Mouse (Mus musculus) cerebellum, adult 2 months (tissue): Measurements from ENCODE around the gene Gsdme. TPM values are rescaled to one million over a fixed set of nuclear protein-coding genes. Genes with fewer than 3 reads are reported as not detected.

ENCODE experiments used
- DNase-seq, 2 experiments: peaks; one replicate each; pipeline ENCODE4 v3.0.0; 2021
- H3K27ac ChIP-seq: fragments of 200-500 bp; 2 replicates; pipeline ENCODE4 v1.5.1; 2012; ENCODE audit warnings: low read length, control low read depth, inconsistent platforms; ENCODE audit not compliant: insufficient read depth
- H3K27me3 ChIP-seq: fragments of 200-500 bp; 2 replicates; pipeline ENCODE4 v1.6.1; 2012; ENCODE audit warnings: inconsistent platforms, mild to moderate bottlenecking, low read length, moderate library complexity; ENCODE audit not compliant: control insufficient read depth, insufficient read depth
- H3K4me1 ChIP-seq: fragments of 200-500 bp; 2 replicates; pipeline ENCODE4 v1.6.1; 2011; ENCODE audit warnings: low read length; ENCODE audit not compliant: control insufficient read depth, insufficient read depth
- H3K4me3 ChIP-seq: fragments of 200-500 bp; replicated peaks from 2 replicates; pipeline ENCODE3; 2011; ENCODE audit warnings: mild to moderate bottlenecking, low read depth, low read length, control low read depth; ENCODE audit not compliant: insufficient read depth
- CTCF ChIP-seq: fragments of 200-500 bp; IDR thresholded peaks from 2 replicates; pipeline ENCODE4 v1.5.1; 2011; ENCODE audit warnings: low read depth, mild to moderate bottlenecking, control low read depth, low read length, moderate library complexity, borderline replicate concordance; ENCODE audit not compliant: insufficient read depth
- POLR2A ChIP-seq: fragments of 200-500 bp; IDR thresholded peaks from 2 replicates; pipeline ENCODE4 v1.6.1; 2011; ENCODE audit warnings: low read length, control low read depth, borderline replicate concordance; ENCODE audit not compliant: insufficient read depth
- WGBS: fragments of 180-500 bp; shearing (Covaris S2); methylation state at CpG from one replicate; pipeline ENCODE4 v1.1.7; 2018; 5-methylcytosine and 5-hydroxymethylcytosine counted together
- polyA plus RNA-seq: library from polyadenylated mRNA; depleted of rRNA; stranded (reverse); fragments of >200 nt; gene quantifications from 2 replicates; pipeline ENCODE4 v1.2.3, GENCODE M21; 2012

Gene Gsdme
- polyA plus RNA-seq, 1 experiment = 16.1 TPM

DNA sequence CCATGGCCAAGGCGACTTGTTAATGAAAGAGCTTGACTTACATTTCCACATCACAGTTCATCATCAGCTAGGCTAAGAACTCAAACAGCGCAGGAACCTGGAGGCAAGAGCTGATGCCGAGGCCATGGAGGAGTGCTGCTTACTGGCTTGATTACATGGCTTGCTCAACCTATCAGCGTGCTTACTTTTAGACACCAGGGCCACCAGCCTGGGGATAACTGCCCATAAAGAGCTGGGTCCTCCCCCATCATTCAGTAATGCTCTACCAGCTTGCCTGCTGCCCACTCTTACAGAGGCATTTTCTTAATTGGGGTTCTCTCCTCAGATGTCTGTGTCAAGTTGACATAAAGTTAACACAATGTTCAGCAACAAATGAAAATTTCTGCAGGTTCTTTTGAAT lies 58.6 kb downstream of the Gsdme start:
- H3K27me3 ChIP-seq = no peaks in the 10 kb centered on the region
- no peak overlapping the region for H3K4me3 ChIP-seq
- no peak overlapping the region for H3K27ac ChIP-seq
- TF ChIP-seq CTCF = no peak
- TF ChIP-seq POLR2A = no peak
- WGBS = 91% methylated on average over 4 of the region's 4 CpGs
- H3K4me1 ChIP-seq = no peaks in the 10 kb centered on the region
- DNase-seq = no peak

GRCm38 (mm10) chr6:50204356-50204755 lies 59.3 kb downstream of the Gsdme start:
- H3K4me1 ChIP-seq = no peaks in the 10 kb centered on the region
- WGBS = 91% methylated on average over 4 of the region's 4 CpGs
- TF ChIP-seq CTCF (no peak), POLR2A (no peak)

DNA sequence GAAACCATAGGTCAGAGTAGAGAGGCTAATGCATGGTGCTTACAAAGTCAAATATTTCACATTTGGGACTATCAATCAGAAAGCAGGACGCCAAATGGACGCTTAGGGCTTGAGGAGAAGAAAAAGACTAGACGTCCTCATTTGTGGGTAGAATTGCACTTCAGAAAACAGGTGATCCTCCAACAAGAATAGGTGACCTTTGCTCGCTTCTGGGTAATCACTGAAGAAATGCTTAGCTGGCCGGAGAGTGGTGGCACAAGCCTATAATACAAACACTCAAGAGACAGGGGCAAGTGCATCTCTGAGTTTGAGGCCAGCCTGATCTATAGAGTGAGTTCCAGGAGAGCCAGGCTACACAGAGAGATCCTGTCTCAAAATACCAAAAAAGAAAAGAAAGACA lies 69.8 kb downstream of the Gsdme start:
- WGBS = 96% methylated on average over 5 of the region's 5 CpGs
- no peak overlapping the region for H3K27ac ChIP-seq
- H3K27me3 ChIP-seq = no peaks in the 10 kb centered on the region
- no peaks in the 10 kb centered on the region for H3K4me1 ChIP-seq
- no peak for DNase-seq
- no peak overlapping the region for H3K4me3 ChIP-seq
- TF ChIP-seq CTCF (no peak), POLR2A (no peak)

More at GRCm38 (mm10) chr6:50204356-50204755, 59.3 kb downstream of the Gsdme start:
- no peak overlapping the region for H3K27ac ChIP-seq
- H3K27me3 ChIP-seq = no peaks in the 10 kb centered on the region
- DNase-seq = no peak
- H3K4me3 ChIP-seq = no peak overlapping the region

DNA sequence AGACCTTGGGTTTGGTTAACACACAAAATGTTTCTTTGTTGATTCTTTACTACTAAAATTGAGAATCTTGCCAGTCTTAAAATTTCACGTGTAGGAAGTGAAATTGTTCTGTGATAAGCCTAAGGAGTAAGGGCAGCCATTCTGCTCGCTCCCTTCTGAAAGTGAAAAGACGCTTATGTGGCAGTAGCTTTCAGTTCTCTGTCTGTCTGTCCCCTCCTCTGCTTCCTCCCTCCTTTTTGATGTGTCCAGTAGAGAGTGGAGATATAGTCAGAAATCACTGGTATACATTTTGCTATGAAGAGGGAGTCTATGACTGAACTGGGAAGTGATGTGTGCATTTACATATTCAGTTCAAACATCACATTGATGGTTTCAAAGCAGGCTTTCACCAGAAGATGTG lies 70.8 kb downstream of the Gsdme start:
- Histone ChIP-seq H3K4me3 (no peak overlapping the region), H3K27me3 (no peaks in the 10 kb centered on the region), H3K27ac (no peak overlapping the region), H3K4me1 (no peaks in the 10 kb centered on the region)
- TF ChIP-seq CTCF = no peak
- no peak for TF ChIP-seq POLR2A
- 94% methylated on average over 3 of the region's 3 CpGs for WGBS
- no peak for DNase-seq

GRCm38 (mm10) chr6:50192169-50192568 lies 71.5 kb downstream of the Gsdme start:
- Histone ChIP-seq H3K27ac (no peak overlapping the region), H3K4me3 (no peak overlapping the region), H3K27me3 (no peaks in the 10 kb centered on the region), H3K4me1 (no peaks in the 10 kb centered on the region)
- WGBS = 84% methylated on average over 1 of the region's 1 CpGs
- DNase-seq = no peak
- TF ChIP-seq CTCF = no peak

DNA sequence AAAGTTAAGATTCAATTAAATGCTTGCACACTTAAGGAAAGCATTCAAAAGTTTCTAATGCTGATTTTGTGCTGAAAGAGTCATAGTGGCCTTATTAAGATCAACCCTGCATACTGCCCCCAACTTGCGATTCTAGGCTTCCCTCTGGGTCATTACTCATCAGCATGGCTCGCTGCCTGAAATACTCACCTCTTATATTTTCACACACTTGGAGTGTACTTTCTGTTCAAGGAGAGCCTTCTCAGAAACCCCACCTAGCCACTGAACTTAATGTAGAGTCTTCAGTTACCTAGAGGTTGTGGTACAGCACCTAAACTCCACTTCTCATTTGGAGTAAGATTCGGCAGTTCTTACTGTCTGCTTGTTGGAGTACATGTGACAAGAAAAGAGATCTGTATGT lies 72.1 kb downstream of the Gsdme start:
- TF ChIP-seq CTCF (no peak), POLR2A (no peak)
- no peak for DNase-seq
- Histone ChIP-seq H3K27ac (no peak overlapping the region), H3K4me1 (no peaks in the 10 kb centered on the region), H3K4me3 (no peak overlapping the region), H3K27me3 (no peaks in the 10 kb centered on the region)
- WGBS = 92% methylated on average over 3 of the region's 3 CpGs

DNA sequence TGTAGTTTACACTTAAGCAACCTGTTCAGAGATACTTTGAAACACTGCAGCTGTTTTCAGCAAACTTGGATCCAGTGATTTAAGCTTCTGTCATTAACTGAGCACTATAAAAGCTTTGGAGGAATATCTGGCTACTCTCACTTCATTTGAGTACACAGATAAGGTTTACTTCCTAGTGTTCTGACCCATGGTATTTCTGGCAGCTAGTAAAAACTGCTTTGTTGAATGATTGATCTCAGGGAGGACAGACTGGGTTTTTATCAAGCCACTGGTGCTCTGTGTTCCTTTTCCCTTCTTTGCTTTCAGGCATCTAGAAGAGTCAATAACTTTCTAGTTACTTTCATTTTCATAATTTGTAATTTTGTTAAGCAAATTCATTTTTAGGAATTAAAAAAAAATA lies 74.3 kb downstream of the Gsdme start:
- Histone ChIP-seq H3K4me1 (no peaks in the 10 kb centered on the region), H3K27ac (no peak overlapping the region), H3K4me3 (no peak overlapping the region), H3K27me3 (no peaks in the 10 kb centered on the region)
- no peak for DNase-seq
- TF ChIP-seq CTCF = no peak
- TF ChIP-seq POLR2A = no peak

GRCm38 (mm10) chr6:50187955-50188354 lies 75.7 kb downstream of the Gsdme start:
- Histone ChIP-seq H3K27ac (no peak overlapping the region), H3K4me3 (no peak overlapping the region), H3K4me1 (no peaks in the 10 kb centered on the region), H3K27me3 (no peaks in the 10 kb centered on the region)
- no peak for TF ChIP-seq CTCF
- TF ChIP-seq POLR2A = no peak
- 88% methylated on average over 4 of the region's 4 CpGs for WGBS
- no peak for DNase-seq
